Mouse (Mus musculus) layer of hippocampus, adult 9-10 months (tissue): ENCODE measurements around the gene Micu2.

ENCODE experiments used
- DNase-seq: peaks from one replicate; pipeline ENCODE4 v3.0.0; 2022; ENCODE audit warnings: low spot score

The Micu2 gene

DNA sequence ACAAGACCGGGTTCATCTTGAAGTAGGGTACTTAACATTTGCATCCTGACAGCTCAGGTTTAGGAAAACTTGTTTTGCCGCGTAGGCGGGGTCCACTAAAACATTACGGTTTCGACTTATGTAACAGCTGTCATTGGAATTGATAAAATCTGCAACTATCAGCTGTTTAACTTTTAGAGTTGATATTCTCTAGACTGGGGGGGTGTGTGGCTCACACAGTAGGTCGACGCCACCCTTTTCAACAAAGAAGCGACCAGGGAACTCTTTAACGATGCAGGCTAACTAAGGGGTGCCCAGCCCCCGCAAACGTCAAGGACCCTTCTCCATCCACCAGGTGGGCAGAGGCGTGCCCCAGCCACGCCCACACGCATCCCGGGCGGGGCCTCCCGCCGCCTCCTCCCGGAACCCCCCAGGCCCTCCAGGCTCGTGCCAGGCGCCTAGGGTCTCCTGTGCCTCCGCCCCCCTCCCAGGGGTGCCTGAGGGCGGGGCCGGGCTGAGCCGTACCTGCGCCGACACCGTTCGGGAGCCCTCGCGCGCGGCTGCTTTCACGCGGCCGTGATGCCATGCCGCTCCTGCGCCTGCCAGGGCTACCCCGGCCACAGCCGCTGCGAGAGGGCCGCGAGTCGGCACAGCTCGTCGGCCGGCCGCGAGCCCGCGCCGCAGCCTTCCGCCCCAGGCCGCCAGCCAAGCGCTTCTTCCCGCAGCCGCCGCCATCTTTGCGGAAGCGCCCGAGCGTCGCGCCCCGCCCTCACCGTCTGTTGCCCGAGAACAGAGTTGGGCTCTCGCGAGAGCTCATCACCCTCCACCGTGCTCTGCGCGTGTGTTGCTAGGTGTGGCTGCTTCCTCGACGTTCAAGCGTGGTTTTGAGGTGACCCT is at the start of gene Micu2:
Micu2 (minus strand) TSS at position 737 of the 876 bp plus-strand sequence.
- peak; percentile 20 for DNase-seq

DNA sequence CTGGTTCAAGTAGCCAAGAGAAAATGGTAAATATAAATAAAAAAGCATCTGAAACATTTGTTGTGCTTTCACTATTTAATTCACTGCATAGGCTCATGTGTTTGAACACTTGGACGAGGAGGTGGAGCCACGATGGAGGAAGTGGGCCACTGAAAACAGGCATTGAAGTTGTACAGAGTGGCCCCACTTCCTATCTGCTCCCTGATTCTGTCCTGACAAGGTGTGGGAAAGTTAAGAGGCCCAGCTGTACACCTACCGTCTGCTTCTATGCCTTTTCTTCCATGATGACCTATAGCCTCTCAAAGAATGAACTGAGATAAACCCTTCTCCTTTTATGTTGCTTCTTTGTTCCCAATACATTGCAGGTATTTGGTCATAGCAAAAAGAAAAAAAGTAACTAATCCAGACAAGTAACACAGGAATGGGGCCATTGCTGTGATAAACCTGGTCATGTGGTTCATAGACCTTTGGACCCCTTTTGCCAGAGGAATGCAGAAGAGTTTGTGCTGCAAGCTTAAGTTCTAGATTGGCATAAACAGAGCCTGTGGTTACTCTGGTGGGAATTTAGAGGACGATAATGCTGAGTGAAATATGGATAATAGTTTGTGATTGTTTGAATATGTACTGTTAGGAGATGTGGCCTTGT is 47.7 kb upstream of the Micu2 start:
- DNase-seq: no peak

DNA sequence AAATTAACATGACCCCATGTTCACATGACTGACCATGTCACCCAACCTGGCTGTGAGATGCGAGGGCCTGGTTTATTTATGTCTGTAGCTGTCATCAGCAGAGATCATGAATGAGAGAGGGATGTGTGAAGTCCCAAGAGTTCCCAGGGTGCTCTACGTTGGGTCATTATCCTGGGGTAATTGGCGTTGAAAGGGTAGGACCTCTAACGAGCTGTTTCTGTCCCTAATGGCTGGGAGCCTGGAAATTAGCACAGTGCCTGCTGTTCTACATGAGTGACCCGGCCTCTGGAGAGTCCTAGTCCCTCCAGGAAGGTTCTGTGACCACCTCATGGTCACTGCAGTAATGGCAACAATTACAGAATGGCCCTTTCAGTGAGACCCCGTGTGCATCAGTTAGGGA is 37.1 kb upstream of the Micu2 start:
- no peak for DNase-seq

DNA sequence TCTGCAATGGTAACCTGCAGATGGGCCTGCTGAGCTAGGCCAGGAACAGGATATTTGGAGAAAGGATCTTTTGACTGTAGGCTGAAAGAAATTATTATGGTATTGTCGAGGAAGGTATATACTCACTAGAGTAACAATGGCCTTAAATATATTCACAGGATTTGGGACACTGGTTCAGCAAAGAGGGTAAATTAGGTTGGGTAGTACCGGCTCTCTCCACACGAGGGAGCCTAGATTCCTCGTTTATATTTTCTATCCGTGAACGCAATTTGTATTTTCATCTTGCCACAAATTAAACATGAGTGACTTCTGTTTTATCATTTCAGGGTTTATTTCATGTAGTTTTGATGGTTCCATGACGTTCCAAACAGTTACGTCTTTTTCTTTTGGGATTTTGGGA is 35.5 kb upstream of the Micu2 start:
- peak; percentile 61 for DNase-seq

DNA sequence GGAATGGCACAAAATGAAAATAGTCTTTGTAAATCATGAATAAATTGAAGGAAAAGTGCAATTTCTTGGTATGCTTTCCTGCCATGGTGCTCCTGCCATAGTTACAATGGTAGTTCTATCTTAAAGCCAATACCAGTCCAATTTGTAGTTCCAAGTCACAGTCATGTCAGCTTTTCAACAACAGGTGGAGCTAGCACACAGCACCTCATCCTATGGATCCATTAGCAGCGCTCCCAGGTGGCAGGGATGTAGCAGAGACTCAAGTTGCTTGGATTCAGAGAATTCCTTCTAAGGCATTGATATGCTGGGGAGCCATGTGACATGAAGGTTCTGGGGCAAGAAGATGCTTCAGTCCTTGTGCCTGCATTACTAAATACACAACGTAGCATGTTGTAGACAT is 19.8 kb upstream of the Micu2 start:
- DNase-seq: no peak

DNA sequence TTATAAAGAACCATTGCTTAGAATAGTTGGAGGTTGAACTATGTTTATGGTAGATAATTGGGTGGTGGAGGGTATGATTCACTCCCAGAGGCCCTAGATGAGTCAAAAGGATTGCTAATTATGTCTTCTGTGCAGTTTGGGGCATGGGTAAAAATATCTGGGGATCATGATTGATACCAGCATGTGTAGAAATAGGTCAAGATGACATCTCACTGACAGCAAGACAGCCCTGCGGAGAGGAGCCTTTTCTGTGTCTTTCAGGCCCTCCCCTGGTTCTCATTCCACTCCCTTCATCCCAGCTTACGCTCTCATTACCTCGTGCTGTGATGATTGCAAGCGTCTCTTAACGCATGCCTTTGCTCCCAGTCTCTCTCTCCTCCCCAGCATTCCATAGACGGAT is 4.8 kb upstream of the Micu2 start:
- no peak for DNase-seq

DNA sequence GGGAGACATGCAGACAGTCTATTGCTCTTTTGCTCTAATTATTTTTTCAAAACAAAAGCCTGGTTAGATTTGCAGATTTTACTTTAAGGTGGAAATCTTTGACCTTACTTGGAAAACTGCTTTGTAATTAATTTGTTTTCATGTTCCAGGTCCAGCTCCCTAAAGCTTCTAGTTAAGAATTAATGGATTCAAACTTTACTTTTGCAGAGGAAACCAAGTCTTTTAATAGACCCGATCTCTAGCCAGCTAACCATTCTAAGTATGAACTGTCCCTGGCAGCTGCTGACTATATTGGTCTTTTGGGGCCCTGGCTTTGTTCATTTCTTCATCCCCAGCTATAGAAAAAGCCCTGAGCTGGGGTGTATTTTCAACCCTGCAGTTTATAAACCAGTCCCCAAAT is 3.1 kb upstream of the Micu2 start:
- DNase-seq: no peak

DNA sequence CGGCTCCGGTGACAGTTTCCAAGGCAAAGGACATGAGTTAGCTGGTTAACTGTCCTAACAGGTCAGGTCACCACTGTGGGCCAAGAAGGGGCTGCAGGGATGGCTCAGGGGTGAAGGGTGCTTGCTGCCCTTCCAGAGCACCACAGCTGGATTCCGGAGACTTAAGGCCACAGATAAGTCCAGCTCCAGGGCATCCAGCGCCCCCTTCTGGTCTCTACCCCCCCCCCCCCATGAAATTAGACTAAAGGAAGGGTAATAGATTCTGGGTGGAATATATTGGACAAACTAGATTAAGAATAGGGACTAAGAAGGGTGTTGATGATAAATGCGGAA is 306 bp upstream of the Micu2 start:
- DNase-seq: no peak

DNA sequence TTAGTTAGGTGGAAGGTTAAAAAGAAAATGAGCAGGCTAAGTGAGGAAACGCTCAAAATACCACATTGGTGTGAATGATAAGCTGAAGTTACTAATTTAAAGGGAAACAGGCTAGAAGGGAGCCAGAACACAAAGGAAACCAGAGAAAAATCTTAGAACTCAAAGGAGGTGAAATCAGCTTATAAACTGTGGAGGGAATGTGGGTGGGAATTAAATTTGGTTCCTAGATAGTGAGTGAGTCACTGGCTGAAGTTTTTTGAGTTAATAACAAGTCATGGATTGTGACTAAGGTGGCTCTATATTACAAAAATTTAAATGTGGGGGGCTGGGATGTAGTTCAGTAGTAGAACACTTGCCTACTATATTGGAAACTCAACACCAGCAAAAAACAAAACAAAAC is 1.6 kb downstream of the Micu2 start:
- DNase-seq: no peak

DNA sequence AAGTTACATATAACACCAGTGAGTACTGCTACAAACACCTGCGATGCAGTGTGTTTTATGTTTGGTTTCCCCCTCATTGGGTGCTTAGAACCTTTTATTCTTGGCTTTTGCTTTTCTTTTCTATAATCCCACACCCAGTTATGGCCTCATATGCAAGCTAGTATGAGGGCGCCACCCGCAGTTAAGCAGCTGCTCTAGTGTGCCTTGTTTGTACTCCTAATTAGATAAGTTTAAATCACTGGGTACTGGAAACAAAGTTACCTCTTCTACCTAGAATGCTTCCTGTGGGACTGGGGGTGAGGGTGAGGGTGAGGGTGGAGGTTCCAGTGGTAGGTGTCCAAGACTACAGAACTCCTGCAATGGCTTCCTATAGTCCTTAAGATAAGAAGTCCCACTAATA is 2.9 kb downstream of the Micu2 start:
- no peak for DNase-seq

DNA sequence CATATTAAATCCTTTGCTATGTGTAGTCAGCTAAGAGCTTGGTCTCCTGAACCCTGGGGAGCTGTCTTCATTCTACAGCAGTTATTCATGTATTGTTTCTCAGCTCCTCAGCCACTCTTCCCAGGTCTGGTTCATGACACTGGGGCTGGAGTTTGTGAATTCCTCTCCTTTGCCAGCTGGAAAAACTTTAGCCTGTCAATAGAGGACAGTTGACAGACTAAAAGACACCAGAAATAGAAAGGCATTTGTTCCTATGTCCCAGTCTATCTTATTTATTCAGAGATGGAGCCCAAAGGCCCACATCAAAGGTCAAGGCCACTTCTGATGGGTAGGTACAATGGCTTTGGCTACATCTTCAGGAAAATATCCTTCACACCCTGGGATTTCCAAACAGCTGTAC is 7.3 kb downstream of the Micu2 start:
- no peak for DNase-seq

DNA sequence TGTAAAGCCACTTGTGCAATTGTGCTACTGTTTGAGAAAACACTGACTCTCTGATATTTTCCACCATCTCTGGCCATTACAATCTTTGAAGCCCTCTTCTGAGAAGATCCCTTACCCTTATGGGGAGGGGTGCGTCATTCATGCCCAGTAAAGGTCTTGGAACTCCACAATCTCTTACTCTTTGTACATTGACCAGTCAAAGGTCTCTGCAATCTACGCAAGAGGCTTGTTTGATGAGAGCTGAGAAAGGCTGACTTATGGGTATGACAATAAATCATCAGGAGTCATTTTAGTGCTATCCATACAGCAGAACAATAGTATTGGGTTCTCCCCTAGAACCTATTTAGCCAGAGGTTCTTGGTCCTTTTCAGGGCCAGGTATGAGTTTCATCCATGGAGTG is 9.9 kb downstream of the Micu2 start:
- DNase-seq: no peak

DNA sequence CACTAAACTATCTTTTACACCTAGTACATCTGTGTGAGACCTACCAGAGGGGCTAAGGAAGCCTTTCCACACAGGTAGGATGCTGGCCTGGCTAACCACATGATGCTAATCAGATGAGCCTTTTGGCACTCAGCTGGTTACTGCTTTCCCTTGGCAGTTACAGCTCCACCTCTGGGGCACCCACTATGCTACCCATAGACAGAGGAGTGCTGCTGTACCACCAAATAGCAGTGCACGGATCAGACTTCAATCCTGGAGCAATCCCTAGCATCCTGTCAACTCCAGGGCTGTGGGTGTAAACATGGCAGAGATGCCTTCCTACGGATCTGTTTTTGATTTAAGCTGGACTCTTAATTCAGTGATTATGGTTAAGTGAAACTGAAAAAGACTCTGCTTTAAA is 13.3 kb downstream of the Micu2 start:
- no peak for DNase-seq

DNA sequence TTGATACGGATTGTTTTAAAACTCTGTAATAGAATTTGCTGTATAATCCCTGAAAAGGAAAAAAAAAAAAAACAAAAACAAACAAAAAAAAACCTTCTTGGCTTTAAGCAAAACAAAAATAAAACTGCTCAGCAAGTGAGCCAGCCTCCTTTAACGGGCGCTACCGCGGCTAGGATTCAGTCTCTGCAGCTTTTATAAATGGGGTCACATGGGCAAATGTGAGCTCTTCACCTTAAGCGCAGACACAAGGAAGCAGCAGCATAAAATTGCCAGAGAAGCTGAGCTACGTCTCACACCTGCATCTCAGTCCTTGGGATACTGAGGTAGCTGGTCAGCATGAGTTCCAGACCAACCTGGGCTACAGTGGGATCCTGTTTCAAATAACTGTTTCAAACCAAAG is 16.6 kb downstream of the Micu2 start:
- no peak for DNase-seq

DNA sequence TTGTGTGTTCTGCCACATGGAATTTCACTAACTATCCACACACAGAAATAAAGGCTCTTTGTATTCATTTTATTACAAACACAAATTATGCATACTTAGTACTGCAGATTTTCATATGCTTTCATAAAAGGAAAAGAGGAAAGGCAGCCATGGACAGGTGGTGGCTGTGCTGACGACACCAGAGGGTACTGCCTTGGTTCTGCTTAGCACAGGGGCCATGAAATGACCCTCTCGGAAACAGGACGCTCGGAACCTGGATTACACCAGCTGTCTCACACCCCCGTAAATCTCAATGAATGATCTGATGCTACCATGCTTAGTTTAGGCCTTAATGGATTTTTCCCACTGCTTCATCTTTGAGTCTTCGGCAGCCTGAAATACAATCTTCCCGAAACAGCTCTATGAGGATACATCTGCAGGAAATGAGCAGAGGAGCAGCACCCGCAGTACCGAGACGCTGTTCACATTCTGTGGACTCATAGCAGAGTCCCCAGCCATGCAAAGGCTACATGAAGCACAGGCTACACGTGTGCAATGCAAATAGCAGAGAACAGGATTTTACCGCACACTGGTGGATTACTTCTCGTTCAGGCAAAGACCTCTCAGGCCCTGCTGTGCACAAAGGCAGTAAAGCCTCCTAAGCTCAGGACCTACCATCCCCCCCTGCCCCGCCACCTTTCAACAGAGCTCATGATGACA is 17.2 kb downstream of the Micu2 start:
- no peak for DNase-seq

DNA sequence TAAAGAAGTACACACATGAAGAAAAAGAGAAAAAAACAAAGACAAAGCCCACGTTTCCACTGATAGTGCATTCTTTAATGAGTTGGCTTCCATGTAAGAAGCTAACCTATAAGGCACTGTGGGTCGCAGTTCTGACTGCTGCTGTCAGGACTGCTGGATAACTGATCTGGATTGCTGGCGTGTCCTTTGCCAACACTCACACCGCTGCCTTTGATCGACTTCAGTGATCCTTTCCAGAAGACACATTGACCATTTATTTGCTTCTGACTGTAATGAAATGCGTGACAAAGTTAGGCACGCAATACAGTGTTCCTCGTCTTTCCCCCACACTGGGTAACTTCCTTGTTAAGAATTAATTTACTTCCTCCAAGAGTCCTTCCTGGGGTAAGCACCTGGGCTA is 18.3 kb downstream of the Micu2 start:
- DNase-seq: no peak

DNA sequence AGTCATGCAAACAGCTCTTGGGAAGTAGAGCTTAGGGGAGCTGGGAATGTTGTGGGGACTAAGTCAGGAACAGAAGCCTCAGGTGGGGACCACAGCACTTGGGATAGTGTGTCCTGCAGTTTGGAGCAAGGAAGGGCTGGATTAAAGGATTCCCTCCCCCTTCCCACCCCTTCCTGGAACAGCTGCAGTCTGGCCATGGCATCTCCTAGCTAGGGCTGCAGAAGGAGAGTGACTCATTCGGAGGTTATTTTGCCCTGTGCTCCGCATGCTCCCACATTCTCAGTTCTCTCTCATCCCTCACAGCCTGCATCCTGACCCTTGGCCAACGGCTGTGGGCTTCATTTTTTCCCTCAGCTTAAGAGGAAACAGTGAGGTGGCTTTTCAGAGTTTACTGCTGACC is 18.9 kb downstream of the Micu2 start:
- DNase-seq: no peak

DNA sequence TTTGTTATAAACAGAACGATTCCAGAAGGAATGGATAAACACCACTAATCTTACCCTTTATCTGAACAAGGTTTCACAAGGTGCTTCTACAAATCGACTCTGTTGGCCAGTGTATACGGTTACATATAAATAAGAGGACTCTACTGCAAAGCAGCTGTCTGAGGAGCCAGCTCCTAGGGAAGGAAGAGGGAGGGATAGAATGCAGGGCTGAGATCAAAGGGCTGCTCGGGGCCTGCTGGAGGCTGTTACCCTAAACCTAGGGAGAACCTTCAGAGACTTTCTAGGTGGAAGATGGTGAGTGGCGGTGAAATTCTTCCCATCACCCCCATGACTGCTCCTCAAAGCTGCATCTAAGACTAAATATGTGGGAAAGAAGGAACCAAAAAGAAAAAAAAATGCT is 20.9 kb downstream of the Micu2 start:
- DNase-seq: no peak

DNA sequence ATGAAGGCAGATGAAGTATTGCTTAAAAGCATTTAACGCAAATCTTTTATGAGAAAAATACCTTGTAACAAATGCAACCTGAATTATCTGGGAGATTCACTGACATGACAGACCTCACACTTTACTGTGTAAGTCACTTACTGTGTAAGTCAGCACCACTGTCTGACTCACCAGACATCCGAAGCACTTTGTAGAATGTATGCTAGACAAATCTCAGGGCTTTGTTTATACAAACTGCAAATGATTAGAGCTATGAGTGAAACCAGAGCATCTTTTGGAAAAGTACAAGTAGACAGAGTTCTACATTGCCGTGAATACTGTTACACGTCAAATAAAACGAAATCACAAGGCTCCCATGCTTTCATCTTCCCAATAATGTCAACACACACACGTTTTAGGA is 23.4 kb downstream of the Micu2 start:
- DNase-seq: no peak

DNA sequence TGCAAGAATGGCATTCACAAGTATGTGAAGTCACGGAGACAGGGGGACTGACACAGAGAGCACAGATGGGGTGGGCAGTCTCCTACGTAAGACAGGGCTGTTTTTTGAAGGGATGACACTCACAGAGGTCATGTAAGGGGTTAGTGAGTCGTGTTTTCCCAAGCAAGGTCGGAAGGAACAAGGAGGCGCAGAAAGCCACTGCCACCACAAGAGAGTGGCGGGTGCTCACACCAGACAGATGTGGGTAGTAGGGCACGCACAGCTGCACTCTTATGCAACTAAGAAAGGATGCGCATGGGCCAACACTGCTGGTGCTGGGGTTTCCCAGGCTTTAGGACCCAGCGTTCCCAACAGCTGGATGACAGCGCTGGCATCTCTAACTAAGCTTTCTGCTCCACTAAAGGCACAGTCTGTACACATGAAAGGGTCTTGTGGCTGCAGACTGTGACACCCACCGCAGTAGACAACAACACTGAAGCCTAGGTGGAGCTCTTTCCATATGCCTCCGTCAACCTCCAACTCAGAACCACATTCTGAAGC is 27.0 kb downstream of the Micu2 start:
- no peak for DNase-seq

DNA sequence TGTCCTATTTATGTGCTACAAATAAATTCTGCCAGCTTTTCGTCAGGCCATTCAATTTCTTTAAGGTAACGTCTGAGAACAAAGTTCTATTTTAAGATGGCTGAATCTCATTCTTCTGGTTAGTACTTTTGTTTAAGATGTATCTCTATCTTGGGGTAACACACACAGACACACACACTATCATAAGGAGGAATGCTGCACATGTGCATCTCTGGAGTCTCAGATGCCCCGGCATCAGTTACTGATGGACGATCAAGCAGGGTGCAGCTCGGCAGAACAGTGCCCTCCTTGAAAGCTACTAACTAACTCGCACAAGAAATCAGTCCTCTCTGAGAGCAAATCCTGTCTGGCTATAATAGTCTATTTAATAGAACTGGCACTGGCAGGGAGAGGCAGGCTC is 30.2 kb downstream of the Micu2 start:
- no peak for DNase-seq

DNA sequence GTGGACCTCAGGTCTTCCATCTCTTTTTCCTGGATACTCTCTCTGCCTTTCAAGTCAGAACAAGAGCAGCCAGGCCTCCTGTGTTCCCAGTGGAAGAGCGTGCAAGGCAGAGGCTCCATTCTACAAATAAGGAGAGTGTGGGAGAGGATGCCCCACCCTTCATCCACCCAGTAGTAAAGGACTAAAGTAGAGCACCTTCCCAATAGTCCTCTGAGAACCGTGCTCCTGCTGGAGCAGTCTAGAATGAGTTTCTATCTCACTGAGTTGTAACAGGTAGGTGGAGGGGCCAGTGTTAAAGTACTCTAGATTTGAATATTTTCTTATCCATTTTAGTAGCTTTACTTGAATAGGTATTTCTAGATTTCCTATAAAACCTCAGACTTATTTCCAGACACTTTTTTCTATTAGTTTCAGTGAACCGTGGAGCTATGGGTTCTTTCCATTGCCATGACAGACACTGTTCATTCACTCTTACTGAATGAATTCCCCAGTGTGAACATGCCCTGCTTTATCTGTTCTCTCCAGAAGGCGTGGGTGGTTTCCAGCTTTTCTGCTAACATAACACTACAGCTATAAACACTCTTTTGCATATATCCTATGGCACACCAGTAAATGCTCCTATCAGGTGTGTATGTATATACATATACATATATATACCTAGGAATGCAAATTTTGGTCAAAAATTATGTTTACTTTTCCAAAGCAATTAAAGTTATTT is 31.8 kb downstream of the Micu2 start:
- no peak for DNase-seq
